Mouse (Mus musculus) embryonic facial prominence, embryonic 13.5 days (tissue): ENCODE data around the gene Smg6. TPM values are rescaled to one million over a fixed set of nuclear protein-coding genes. Genes with fewer than 3 reads are reported as not detected.
A peak's percentile ranks its signal among the peaks of the same experiment; 100 is the strongest.
"Not testable (repeated sequence)": the region's sequence is repeated elsewhere in the genome, so short reads cannot be mapped to it uniquely, and the experiment has no call there.

Source experiments
- ATAC-seq: fragments of 200-750 bp; cut with Nextera tagmentation; 2 replicates; pipeline ENCODE4 v1.8.0; 2017; ENCODE audit warnings: low read depth; ENCODE audit not compliant: insufficient number of reproducible peaks, insufficient read depth, low FRiP score, low TSS enrichment
- H3K27ac ChIP-seq: fragments of 300-500 bp; sonication (generic); 2 replicates; pipeline ENCODE4 v1.5.1; 2015; ENCODE audit warnings: moderate library complexity, mild to moderate bottlenecking, inconsistent platforms
- H3K27me3 ChIP-seq: fragments of 300-500 bp; sonication (generic); 2 replicates; pipeline ENCODE4 v1.6.1; 2015; ENCODE audit warnings: mild to moderate bottlenecking, inconsistent platforms
- H3K36me3 ChIP-seq: fragments of 300-500 bp; sonication (generic); 2 replicates; pipeline ENCODE4 v1.6.1; 2015; ENCODE audit warnings: mild to moderate bottlenecking, inconsistent platforms
- H3K4me1 ChIP-seq: fragments of 300-500 bp; sonication (generic); 2 replicates; pipeline ENCODE4 v1.6.1; 2015; ENCODE audit warnings: inconsistent platforms
- H3K4me2 ChIP-seq: fragments of 300-500 bp; sonication (generic); 2 replicates; pipeline ENCODE4 v1.6.1; 2015; ENCODE audit warnings: moderate library complexity, mild to moderate bottlenecking, inconsistent platforms
- H3K4me3 ChIP-seq: fragments of 300-500 bp; sonication (generic); 2 replicates; pipeline ENCODE4 v1.5.1; 2015; ENCODE audit warnings: mild to moderate bottlenecking, inconsistent platforms
- H3K9ac ChIP-seq: fragments of 300-500 bp; sonication (generic); 2 replicates; pipeline ENCODE4 v1.6.1; 2015; ENCODE audit warnings: mild to moderate bottlenecking, inconsistent platforms
- H3K9me3 ChIP-seq: fragments of 300-500 bp; sonication (generic); 2 replicates; pipeline ENCODE4 v1.6.1; 2016; ENCODE audit warnings: inconsistent platforms
- WGBS: fragments of 180-500 bp; shearing (Covaris S2); methylation state at CpG from one replicate; pipeline ENCODE4 v1.1.7; 2015; ENCODE audit warnings: mixed read lengths; 5-methylcytosine and 5-hydroxymethylcytosine counted together
- polyA plus RNA-seq: library from polyadenylated mRNA; unstranded; fragments of >200 nt; fragmentation: Nextera tagmentation; extraction: Ambion mirVana; gene quantifications from 2 replicates; pipeline ENCODE4 v1.2.1, GENCODE M21; 2015

Smg6 gene
- polyA plus RNA-seq, 1 experiment from 2014 or later, result 22.5 TPM

DNA sequence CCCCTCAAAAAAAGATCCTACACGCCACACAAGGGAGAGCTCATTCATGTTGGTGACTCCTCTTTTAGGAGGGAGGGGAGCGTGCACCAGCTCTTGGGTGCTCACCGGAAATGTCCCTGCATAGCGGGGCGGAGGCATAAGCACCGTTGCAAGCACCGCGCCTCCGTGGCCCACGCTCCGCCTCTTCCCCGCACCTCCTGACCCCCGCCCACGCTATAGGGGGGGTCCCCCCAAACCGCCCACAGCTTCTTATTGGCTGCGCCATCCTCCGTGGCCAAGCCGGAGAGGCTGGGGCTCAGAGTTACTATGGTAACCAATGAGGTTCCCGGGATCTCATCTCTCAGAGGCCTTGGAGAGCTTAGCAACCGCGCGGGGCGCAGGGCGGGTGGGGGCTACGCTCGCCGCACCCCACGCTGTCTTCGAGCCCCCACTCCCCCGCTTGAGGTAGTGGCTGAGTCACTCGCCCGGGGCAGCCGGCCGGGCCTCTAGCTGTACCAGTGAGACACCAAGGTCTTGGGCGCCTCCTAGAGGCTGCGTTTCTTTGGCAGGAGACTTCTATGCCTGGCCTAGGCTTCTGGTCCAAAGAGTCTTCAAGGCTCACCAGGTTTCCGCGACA is 244.6 kb downstream of the Smg6 start:
- H3K9me3 ChIP-seq, result no peaks in the 10 kb centered on the region
- peaks cover under 1% of the 10 kb centered on the region; the same call in 1 of the 2 replicates for H3K36me3 ChIP-seq
- under 1% methylated on average over 38 of the region's 38 CpGs for WGBS
- H3K27me3 ChIP-seq, result peaks cover 88% of the 10 kb centered on the region
- H3K9ac ChIP-seq, result no peak overlapping the region
- H3K4me1 ChIP-seq, result peaks cover 83% of the 10 kb centered on the region
- ATAC-seq, result peak; percentile 49; the same call in 1 of the 2 replicates
- peak overlapping the region; percentile 94 for H3K4me2 ChIP-seq
- H3K27ac ChIP-seq, result no peak overlapping the region
- H3K4me3 ChIP-seq, result peak overlapping the region; percentile 60

DNA sequence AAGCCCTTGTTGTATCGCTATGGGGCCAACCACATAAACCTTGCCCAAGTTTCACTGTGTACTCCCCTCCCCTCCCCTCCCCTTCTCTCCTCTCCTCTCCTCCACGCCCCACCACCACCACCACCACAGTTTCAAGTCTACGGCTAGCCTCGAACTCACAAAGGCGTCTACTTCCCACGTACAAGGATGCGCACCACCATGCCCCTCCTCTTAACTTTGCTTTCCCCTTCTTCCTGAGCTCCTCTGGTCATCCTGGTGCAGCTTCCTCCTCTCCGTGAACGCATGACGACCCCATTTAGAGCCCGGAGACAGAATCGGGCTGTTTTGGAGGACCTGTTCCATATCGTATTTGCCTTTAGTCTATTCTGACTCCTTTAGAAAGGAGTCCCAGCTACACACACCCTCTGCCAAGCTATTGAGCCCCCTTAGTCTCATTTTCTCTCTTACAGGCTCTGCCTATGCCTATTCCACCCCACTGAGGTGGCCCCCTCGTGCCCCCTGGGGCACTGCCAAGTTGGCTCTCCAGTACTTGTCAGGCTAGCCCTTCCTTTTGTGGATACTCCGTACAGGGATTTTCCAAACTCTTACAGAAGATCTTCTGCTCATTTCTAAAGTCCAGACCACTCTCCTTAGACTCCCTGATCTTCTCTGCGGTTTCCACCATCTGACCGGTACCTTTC is 245.7 kb downstream of the Smg6 start:
- ATAC-seq, result no peak
- Histone ChIP-seq H3K27me3 (peaks cover 77% of the 10 kb centered on the region), H3K4me2 (peak overlapping the region; percentile 89), H3K4me1 (peaks cover 72% of the 10 kb centered on the region), H3K9me3 (no peaks in the 10 kb centered on the region), H3K4me3 (no peak overlapping the region), H3K27ac (no peak overlapping the region), H3K9ac (no peak overlapping the region), H3K36me3 (no peaks in the 10 kb centered on the region; the same call in 1 of the 2 replicates)
- WGBS, result 5% methylated on average over 17 of the region's 17 CpGs

DNA sequence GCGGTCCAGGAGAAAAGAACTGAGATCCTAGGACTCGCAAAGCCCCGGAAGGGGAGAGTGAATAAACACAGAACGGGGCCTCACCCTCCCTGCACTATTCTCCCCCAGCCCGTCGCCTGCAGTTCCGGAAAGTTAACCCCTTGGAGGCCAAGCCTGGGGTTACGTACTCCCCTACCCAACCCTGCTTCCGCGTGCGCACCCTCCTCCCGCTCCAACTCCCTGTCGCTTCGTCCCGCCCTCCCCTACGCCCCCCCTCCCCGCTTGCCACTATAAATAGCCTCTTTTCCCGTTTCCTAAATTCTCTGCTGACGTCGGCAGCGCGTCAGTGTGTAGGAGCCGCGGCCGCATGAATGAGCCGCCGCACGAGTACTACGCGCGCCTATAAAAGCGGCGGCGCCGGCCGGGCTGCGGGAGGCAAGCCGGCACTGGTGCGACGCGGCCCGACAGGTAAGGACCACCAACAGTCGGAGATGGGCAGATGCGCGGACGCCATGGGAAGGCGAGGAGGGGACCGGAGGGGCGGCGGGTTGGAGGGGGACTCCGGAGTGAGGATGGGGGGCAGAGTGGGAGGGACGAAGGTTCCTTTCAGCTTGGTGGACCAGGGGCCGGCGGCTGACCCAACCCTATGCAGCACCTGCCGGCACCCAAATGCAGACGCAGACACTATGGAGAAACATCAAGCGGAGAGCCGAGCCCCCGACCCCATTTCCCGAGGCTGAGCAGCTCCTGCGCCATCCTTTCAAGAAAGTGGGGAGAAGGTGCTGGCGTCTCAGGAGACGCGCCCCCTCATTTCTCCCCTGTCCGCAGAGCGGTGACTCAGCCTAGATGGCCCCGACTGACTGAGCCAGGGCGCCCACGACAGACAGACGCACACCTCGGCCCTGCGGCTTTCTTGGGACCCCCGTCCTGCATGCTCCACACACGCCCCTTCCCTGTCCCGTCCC is 246.8 kb downstream of the Smg6 start:
- WGBS, result under 1% methylated on average over 75 of the region's 75 CpGs
- H3K9ac ChIP-seq, result 0 out of 2 replicates have a peak overlapping the region, but pooled peaks have one; percentile 46
- no peak; the same call in 1 of the 2 replicates for ATAC-seq
- peak overlapping the region; percentile 59 for H3K4me3 ChIP-seq
- H3K9me3 ChIP-seq, result no peaks in the 10 kb centered on the region
- peaks cover 62% of the 10 kb centered on the region for H3K4me1 ChIP-seq
- H3K27ac ChIP-seq, result no peak overlapping the region
- peaks cover 66% of the 10 kb centered on the region for H3K27me3 ChIP-seq
- H3K4me2 ChIP-seq, result peak overlapping the region; percentile 89
- peaks cover 4% of the 10 kb centered on the region; the same call in 1 of the 2 replicates for H3K36me3 ChIP-seq

DNA sequence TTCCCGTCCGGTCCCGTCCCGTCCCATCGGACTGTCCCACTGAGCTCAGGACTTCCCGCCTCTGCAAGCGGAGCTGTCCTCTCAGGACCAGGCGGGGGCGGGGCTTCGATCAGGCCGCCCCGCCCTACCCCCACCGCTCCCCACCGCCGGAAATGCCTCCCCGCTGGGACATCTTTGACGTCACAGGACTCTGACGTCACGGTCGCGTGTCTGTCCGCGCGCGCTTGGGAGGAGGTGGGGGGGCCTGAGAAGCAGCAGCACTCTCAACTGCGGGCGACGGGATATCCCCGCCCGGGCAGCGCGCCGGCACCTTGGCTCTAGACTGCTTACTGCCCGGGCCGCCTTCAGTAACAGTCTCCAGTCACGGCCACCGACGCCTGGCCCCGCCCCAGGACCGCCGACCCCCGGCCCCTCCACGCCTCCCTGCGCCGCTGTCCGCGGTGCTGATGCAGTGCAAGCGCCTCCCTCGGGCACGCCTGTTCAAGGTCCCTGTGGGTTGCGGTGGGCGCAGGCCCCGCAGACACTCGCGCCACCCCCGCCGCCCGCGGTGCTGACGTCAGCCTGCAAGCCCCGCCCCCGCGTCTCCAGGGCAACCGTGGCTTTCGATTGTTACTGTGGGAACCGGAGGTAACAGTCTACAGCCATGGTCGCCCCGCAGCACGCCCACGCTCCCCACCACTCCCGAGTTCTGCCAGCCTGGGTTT is 247.6 kb downstream of the Smg6 start:
- Histone ChIP-seq H3K27me3 (peaks cover 58% of the 10 kb centered on the region), H3K9ac (0 out of 2 replicates have a peak overlapping the region, but pooled peaks have one; percentile 46), H3K4me3 (peak overlapping the region; percentile 59), H3K4me1 (peaks cover 64% of the 10 kb centered on the region), H3K36me3 (peaks cover 9% of the 10 kb centered on the region), H3K4me2 (peak overlapping the region; percentile 89), H3K9me3 (no peaks in the 10 kb centered on the region), H3K27ac (no peak overlapping the region)
- WGBS, result under 1% methylated on average over 71 of the region's 71 CpGs
- peak; percentile 49; the same call in 1 of the 2 replicates for ATAC-seq

DNA sequence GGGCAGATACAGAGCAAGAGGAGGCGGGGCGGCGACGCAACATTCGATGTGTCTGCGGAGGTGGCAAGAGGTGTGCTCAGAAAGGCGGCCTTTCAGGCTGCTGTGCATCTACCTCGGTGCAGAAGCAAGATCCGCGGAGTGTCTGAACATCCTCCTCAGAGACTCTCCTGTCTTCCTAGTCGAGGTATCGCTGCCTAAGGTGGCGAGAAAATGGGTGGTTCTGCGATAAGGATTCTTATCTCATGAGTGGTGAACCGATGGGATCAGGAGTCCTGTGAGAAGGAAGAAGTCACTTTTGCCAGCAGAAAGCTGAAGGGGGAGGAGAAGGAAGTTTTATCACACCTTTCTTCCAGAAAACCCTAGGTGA is 248.2 kb downstream of the Smg6 start:
- Histone ChIP-seq H3K4me2 (peak overlapping the region; percentile 89), H3K4me1 (peaks cover 59% of the 10 kb centered on the region), H3K4me3 (peak overlapping the region; percentile 59), H3K9ac (0 out of 2 replicates have a peak overlapping the region, but pooled peaks have one; percentile 46), H3K9me3 (no peaks in the 10 kb centered on the region), H3K27ac (no peak overlapping the region), H3K27me3 (peaks cover 53% of the 10 kb centered on the region), H3K36me3 (peaks cover 9% of the 10 kb centered on the region)
- WGBS, result 6% methylated on average over 15 of the region's 15 CpGs
- no peak for ATAC-seq

DNA sequence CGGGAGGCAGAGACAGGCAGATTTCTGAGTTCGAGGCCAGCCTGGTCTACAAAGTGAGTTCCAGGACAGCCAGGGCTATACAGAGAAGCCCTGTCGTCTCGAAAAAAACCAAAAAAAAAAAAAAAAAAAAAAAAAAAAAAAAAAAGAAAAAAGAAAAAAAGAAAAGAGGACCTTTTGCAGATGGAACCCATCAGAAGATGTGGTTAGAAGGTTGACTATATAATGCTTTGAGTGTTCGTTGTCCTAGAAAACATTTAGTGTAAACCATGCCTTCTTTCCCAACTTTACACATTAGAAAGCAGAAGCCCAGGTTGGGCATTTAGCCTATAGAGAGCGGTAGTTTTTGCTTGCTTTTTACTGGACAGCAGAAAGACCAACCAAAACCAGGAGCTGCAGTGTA is 249.0 kb downstream of the Smg6 start:
- not testable (repeated sequence) for H3K4me2 ChIP-seq, H3K4me3 ChIP-seq, H3K27ac ChIP-seq, ATAC-seq, H3K36me3 ChIP-seq, H3K9me3 ChIP-seq, H3K9ac ChIP-seq
- peaks cover 53% of the 10 kb centered on the region for H3K4me1 ChIP-seq
- WGBS, result 63% methylated on average over 6 of the region's 6 CpGs
- peaks cover 45% of the 10 kb centered on the region for H3K27me3 ChIP-seq

DNA sequence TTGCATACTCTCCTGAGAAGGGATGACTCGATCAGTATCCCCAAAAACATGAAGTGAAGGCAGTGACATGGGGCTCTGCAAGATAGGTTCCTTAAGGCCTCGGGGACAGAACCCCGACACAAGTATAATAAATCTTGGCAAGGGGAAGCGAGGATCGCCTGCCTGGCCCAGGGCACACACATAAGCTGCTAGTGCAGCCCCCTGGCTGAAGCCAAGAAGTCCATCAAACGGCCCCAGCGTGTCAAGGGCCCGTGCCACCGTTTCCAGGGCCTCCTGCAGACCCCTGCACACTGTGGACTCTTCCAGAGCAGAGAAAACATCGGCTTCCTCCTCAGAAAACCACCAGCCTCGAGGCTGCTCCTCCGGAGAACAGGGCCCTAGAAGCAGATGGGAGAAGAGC is 252.4 kb downstream of the Smg6 start:
- Histone ChIP-seq H3K27ac (peak overlapping the region; percentile 79), H3K27me3 (peaks cover 11% of the 10 kb centered on the region), H3K9ac (peak overlapping the region; percentile 86), H3K4me3 (peak overlapping the region; percentile 84), H3K36me3 (peaks cover 37% of the 10 kb centered on the region), H3K4me2 (peak overlapping the region; percentile 94), H3K9me3 (no peaks in the 10 kb centered on the region), H3K4me1 (peaks cover 27% of the 10 kb centered on the region)
- no peak for ATAC-seq
- 50% methylated on average over 12 of the region's 12 CpGs for WGBS

DNA sequence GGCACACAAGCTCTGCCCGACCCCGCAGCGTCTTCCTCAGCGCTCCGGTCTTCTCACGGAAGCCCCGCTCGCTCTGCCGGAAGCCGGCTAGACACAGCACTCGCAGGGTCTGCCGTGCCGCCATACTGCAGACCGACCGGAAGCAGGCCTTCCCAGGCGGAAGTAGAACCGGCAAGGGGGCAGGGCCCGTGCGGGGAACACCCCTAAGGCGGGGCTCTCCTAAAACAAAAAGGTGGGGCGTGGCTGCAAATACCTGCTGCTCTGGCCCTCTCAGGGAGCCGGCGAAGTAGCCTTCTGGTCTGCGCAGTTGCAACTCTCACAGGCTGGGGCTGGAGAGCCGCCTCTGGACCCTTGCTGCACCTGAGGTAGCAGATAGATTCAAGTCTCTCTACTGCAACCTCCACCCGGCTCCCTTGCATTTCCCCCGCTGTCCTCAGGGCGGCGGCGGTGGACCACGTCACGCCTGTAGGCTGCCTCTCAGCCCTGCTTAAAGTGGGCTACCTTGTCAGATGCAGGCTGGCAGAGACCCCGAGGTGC is 253.1 kb downstream of the Smg6 start, which contains the start of gene Ovca2:
TSS of gene Ovca2 (minus strand) at position 164 of the 537 bp plus-strand sequence.
- H3K4me3 ChIP-seq, result peak within 1 kb of the TSS; percentile 84
- H3K36me3 ChIP-seq, result peaks cover 44% of the 10 kb centered on the region
- H3K27ac ChIP-seq, result peak within 1 kb of the TSS; percentile 79
- WGBS, result under 1% methylated on average over 33 of the region's 33 CpGs
- H3K9ac ChIP-seq, result peak within 1 kb of the TSS; percentile 86
- H3K4me1 ChIP-seq, result peaks cover 21% of the 10 kb centered on the region
- no peaks in the 10 kb centered on the region for H3K9me3 ChIP-seq
- peak within 1 kb of the TSS; percentile 94 for H3K4me2 ChIP-seq
- peak; percentile 89 for ATAC-seq
- peaks cover 3% of the 10 kb centered on the region; the same call in 1 of the 2 replicates for H3K27me3 ChIP-seq

DNA sequence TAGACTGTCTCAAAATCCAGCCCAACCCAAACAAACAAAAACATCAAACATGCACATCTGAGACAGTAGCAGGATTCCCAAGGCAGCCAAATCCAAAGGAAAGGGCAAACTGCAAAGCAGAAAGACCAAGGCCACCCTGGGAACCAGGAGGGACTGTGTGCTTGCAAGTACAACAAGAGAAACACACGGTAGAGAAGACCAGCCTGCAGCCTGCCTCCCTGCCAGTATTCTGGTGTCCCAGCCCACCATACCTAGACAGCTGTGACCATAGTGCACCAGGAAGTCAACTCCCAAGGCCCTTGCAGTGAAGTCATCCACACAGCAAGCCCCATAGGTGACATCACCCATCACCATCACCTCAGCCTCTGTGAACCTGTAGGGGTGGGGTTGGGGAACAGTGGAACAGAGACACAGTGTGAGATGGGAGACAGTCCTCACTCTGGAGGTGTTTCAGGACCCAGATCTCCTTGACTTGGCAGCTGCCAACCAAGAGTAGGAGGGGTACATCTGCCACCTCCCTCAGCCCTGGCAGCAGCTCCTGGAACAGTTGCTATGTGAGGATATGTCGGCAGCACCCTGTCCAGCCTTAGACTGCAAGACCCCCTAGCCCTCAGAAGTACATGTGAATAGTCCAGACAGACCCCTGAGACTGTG is 258.4 kb downstream of the Smg6 start:
- WGBS, result 74% methylated on average over 2 of the region's 2 CpGs
- H3K36me3 ChIP-seq, result peaks cover 48% of the 10 kb centered on the region

DNA sequence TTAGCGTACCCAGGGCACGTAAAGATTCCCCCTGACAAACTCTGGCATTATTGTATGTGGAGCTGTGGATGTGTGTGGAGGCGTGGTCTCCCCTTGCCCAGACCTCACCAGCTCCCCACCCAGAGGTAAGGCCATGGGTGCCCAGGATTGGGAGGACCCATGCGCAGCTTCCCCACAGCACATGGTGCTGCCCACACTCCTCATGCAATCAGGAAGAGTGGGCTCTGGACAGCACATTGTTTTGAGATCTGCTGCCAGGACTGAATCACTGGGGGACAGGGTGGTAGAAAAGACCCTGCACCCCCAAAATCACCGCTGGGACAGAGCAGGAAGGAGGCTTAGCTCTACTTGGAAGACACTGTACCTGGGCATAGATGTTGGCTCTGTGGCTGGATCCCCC is 258.9 kb downstream of the Smg6 start:
- H3K4me3 ChIP-seq, result no peak overlapping the region
- no peaks in the 10 kb centered on the region for H3K27me3 ChIP-seq
- peaks cover 48% of the 10 kb centered on the region for H3K36me3 ChIP-seq
- WGBS, result 90% methylated on average over 5 of the region's 5 CpGs
- H3K4me2 ChIP-seq, result no peak overlapping the region
- ATAC-seq, result no peak
- no peak overlapping the region for H3K27ac ChIP-seq
- no peaks in the 10 kb centered on the region for H3K9me3 ChIP-seq
- H3K9ac ChIP-seq, result no peak overlapping the region
- H3K4me1 ChIP-seq, result peaks cover 16% of the 10 kb centered on the region

More for the DNA sequence above, 258.4 kb downstream of the Smg6 start:
- Histone ChIP-seq H3K27me3 (no peaks in the 10 kb centered on the region), H3K4me3 (no peak overlapping the region), H3K9me3 (no peaks in the 10 kb centered on the region), H3K4me2 (no peak overlapping the region), H3K4me1 (peaks cover 13% of the 10 kb centered on the region; the same call in 1 of the 2 replicates), H3K27ac (no peak overlapping the region), H3K9ac (no peak overlapping the region)
- no peak for ATAC-seq
